Mouse (Mus musculus): ENCODE results near the gene Hecw2. TPM values are rescaled to one million over a fixed set of nuclear protein-coding genes. Genes with fewer than 3 reads are reported as not detected.

Gene Hecw2
- polyA plus RNA-seq, 1 experiment from 2014 or later: 3.0 TPM

DNA sequence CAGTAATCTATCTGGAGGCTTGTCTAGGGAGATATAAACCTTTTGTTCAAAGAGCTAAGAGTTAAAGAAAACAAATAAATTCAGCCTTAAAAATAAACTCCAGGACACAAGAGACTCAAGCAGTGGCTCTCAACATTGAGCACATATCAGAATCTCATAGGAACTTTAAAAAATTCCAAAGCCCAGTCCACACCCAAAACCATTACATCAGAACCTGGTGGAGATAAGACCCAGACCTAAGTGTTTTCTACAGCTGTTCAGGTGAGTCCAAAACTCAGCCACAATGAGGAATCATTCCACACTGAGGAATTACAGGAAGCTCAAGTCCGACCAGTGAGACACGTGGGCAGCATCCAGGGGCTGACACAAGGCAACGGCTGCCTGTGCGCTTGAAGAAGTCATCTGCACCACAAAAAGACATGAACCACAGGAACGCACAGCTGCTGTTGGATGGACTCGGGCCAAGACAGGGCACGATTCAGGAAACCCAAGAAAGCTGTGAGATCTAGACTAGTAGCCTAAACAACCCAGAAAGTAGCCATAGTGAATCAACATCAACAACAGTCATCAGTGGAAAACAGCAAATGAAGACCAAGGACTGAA is 338.4 kb downstream of the Hecw2 start:
- H3K9ac ChIP-seq (ENCODE audit: low read length): no peak overlapping the region
- no peak for ATAC-seq (ENCODE audit: low FRiP score)
- H3K9me3 ChIP-seq (ENCODE audit: control insufficient read depth, low read length): no peaks in the 10 kb centered on the region
- no peaks in the 10 kb centered on the region for H3K27me3 ChIP-seq (ENCODE audit: control insufficient read depth, insufficient read depth, low read length)
- H3K36me3 ChIP-seq (ENCODE audit: control insufficient read depth, insufficient read depth, low read length): no peaks in the 10 kb centered on the region
- H3K4me3 ChIP-seq (ENCODE audit: low read depth, low read length): no peak overlapping the region
- 89% methylated on average over 7 of the region's 7 CpGs for WGBS
- no peak overlapping the region for H3K27ac ChIP-seq (ENCODE audit: low read depth, low read length)
- peak; percentile 28 for DNase-seq (ENCODE audit: low spot score, missing footprints)
- H3K4me2 ChIP-seq: no peak overlapping the region
- H3K4me1 ChIP-seq (ENCODE audit: control insufficient read depth, insufficient read depth, low read length): no peaks in the 10 kb centered on the region

DNA sequence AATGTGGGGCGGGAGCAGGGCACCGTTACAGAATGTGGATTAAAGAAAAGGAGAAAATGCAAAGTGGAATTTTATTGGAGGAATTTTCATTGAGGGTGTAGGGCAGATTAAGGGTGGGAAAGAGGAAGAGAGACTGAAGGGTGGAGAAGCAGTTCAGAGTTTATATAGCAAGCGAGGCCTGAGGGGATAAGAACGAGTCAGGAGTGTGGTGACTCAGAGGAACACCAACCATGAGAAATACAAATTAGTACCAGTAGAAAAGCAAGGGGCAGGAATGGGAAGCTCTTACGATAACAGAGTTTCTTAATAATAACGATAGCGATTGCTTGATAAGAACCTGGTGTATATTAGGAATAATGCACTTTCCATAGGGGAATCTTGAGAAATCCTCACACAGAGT is 339.2 kb downstream of the Hecw2 start:
- Histone ChIP-seq H3K9me3 (ENCODE audit: control insufficient read depth, low read length) (no peaks in the 10 kb centered on the region), H3K27me3 (ENCODE audit: control insufficient read depth, insufficient read depth, low read length) (no peaks in the 10 kb centered on the region), H3K4me1 (ENCODE audit: control insufficient read depth, insufficient read depth, low read length) (no peaks in the 10 kb centered on the region), H3K4me2 (no peak overlapping the region), H3K27ac (ENCODE audit: low read depth, low read length) (no peak overlapping the region), H3K4me3 (ENCODE audit: low read depth, low read length) (no peak overlapping the region), H3K9ac (ENCODE audit: low read length) (no peak overlapping the region), H3K36me3 (ENCODE audit: control insufficient read depth, insufficient read depth, low read length) (no peaks in the 10 kb centered on the region)
- 93% methylated on average over 7 of the region's 7 CpGs for WGBS
- DNase-seq (ENCODE audit: low spot score, missing footprints) (peak; percentile 28), ATAC-seq (ENCODE audit: low FRiP score) (no peak)

DNA sequence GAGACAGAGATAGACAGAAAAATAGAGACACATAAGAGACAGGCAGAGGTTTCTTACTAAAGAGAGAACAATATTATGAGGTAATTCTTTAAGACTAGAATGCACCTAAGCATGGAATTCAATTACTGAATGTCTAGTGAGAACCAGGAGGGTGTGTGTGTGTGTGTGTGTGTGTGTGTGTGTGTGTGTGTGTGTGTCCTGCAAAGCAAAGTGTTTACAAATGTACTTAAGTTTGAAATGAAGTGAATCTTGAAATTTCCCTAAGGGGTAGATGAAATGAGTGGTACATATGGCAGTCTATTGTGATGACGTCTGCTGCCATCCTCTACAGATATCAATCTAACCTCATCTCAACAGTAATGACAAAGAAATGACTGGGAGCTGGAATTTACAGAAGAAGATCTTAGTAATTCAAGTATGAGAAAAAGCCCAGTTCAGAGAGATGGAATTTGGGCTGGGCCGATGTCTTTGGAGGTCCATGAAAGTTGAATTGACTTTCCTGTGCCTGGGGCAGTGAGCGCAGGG is 342.8 kb downstream of the Hecw2 start:
- Histone ChIP-seq H3K36me3 (ENCODE audit: control insufficient read depth, insufficient read depth, low read length) (no peaks in the 10 kb centered on the region), H3K4me1 (ENCODE audit: control insufficient read depth, insufficient read depth, low read length) (no peaks in the 10 kb centered on the region), H3K9me3 (ENCODE audit: control insufficient read depth, low read length) (no peaks in the 10 kb centered on the region), H3K9ac (ENCODE audit: low read length) (no peak overlapping the region), H3K27me3 (ENCODE audit: control insufficient read depth, insufficient read depth, low read length) (no peaks in the 10 kb centered on the region), H3K4me3 (ENCODE audit: low read depth, low read length) (no peak overlapping the region), H3K27ac (ENCODE audit: low read depth, low read length) (no peak overlapping the region), H3K4me2 (no peak overlapping the region)
- DNase-seq (ENCODE audit: low spot score, missing footprints) (no peak), ATAC-seq (ENCODE audit: low FRiP score) (no peak)
- 89% methylated on average over 3 of the region's 3 CpGs for WGBS

DNA sequence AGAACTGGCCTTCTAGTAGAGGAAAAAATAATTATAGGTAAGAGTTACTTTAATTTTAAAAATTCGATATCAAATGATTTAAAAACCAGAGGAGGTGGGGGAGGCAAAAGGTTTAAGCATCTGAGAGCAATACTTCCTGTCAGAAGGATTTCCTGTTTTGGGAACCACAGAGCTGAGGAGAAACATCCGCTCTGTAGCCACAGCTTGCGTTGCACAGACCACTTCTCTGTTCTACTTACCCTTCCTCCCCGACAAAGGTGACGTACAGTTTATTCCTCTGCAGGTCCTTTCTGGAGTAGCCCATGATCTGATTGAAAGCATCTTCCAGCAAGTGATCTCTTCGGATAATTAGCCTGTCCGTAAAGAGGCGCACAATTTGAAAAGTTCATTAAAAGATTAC is 343.6 kb downstream of the Hecw2 start:
- no peak overlapping the region for H3K27ac ChIP-seq (ENCODE audit: low read depth, low read length)
- no peak overlapping the region for H3K9ac ChIP-seq (ENCODE audit: low read length)
- H3K4me2 ChIP-seq: no peak overlapping the region
- 88% methylated on average over 8 of the region's 8 CpGs for WGBS
- ATAC-seq (ENCODE audit: low FRiP score) (no peak), DNase-seq (ENCODE audit: low spot score, missing footprints) (no peak)
- H3K4me1 ChIP-seq (ENCODE audit: control insufficient read depth, insufficient read depth, low read length): no peaks in the 10 kb centered on the region
- H3K9me3 ChIP-seq (ENCODE audit: control insufficient read depth, low read length): no peaks in the 10 kb centered on the region
- H3K4me3 ChIP-seq (ENCODE audit: low read depth, low read length): no peak overlapping the region
- no peaks in the 10 kb centered on the region for H3K27me3 ChIP-seq (ENCODE audit: control insufficient read depth, insufficient read depth, low read length)
- no peaks in the 10 kb centered on the region for H3K36me3 ChIP-seq (ENCODE audit: control insufficient read depth, insufficient read depth, low read length)

DNA sequence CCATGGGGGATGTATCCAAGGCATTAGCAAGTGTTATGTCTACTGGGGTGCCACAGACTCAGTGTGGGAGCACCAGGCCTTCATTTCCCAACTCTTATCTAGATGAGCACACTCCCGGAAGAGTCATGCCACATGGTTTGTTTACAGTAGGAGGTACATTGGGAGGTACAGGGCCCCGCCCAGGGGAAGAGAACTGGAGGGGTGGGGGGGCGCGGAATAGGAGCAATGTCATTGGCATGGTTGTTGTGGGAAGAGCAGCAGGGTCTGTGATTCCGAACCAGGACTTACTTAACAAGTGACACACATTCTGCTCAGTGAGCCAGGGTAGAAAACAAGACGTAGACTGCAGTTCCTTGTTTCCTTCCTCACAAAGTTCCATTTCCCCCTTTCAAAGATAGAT is 344.1 kb downstream of the Hecw2 start:
- Histone ChIP-seq H3K9ac (ENCODE audit: low read length) (no peak overlapping the region), H3K4me2 (no peak overlapping the region), H3K36me3 (ENCODE audit: control insufficient read depth, insufficient read depth, low read length) (no peaks in the 10 kb centered on the region), H3K27ac (ENCODE audit: low read depth, low read length) (no peak overlapping the region), H3K4me1 (ENCODE audit: control insufficient read depth, insufficient read depth, low read length) (no peaks in the 10 kb centered on the region), H3K27me3 (ENCODE audit: control insufficient read depth, insufficient read depth, low read length) (no peaks in the 10 kb centered on the region), H3K4me3 (ENCODE audit: low read depth, low read length) (no peak overlapping the region), H3K9me3 (ENCODE audit: control insufficient read depth, low read length) (no peaks in the 10 kb centered on the region)
- 89% methylated on average over 6 of the region's 6 CpGs for WGBS
- no peak for ATAC-seq (ENCODE audit: low FRiP score)
- no peak for DNase-seq (ENCODE audit: low spot score, missing footprints)

DNA sequence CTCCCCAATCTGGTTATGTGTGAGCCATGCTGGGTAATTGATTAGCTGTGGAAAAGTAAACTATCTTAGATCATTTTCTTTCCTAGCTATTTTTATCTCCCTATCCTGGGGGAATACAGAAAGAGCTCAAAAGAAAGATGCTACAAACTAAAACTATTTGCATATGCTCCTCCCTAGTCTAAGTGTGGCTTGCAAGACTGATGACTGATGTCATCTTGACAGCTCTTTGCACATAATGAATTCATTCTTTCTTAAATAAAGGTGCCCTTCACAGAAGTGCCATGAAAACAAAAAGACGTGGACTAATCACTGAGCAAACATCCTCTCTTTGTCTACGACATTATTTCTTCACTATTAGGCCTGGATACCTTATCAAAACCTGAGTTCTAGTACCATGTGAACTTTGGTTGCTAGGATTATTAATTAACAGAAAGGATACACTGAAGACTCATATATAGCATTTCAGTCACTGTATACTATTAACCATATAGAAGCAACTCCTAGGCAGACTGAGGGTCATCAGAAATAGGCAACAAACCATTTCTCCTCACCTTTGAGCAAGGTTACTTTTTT is 348.2 kb downstream of the Hecw2 start:
- Histone ChIP-seq H3K27me3 (ENCODE audit: control insufficient read depth, insufficient read depth, low read length) (no peaks in the 10 kb centered on the region), H3K4me1 (ENCODE audit: control insufficient read depth, insufficient read depth, low read length) (no peaks in the 10 kb centered on the region), H3K36me3 (ENCODE audit: control insufficient read depth, insufficient read depth, low read length) (no peaks in the 10 kb centered on the region), H3K27ac (ENCODE audit: low read depth, low read length) (no peak overlapping the region), H3K4me2 (no peak overlapping the region), H3K9ac (ENCODE audit: low read length) (no peak overlapping the region), H3K9me3 (ENCODE audit: control insufficient read depth, low read length) (no peaks in the 10 kb centered on the region), H3K4me3 (ENCODE audit: low read depth, low read length) (no peak overlapping the region)
- ATAC-seq (ENCODE audit: low FRiP score) (no peak), DNase-seq (ENCODE audit: low spot score, missing footprints) (no peak)
- 67% methylated on average over 2 of the region's 2 CpGs for WGBS

DNA sequence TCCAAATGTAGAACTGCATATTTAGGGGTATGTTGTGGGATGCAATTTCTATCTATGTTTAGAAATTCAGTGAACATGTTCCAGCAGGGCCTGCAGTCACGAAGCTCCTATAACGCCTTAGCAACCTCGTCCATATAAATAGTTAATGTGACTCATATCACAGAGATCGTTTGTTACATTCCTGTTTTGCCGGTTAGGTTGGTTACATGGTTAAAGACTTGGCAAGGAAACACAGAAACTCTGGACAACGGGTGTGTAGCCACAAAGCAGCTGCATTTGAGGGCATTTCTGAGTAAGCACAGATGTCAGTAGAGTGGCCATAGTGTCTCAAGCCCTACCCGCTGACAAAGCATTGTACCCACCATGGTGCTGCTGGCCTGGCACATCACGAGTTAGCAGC is 349.1 kb downstream of the Hecw2 start:
- H3K4me3 ChIP-seq (ENCODE audit: low read depth, low read length): no peak overlapping the region
- H3K9ac ChIP-seq (ENCODE audit: low read length): no peak overlapping the region
- H3K27ac ChIP-seq (ENCODE audit: low read depth, low read length): no peak overlapping the region
- no peaks in the 10 kb centered on the region for H3K9me3 ChIP-seq (ENCODE audit: control insufficient read depth, low read length)
- no peaks in the 10 kb centered on the region for H3K27me3 ChIP-seq (ENCODE audit: control insufficient read depth, insufficient read depth, low read length)
- no peaks in the 10 kb centered on the region for H3K4me1 ChIP-seq (ENCODE audit: control insufficient read depth, insufficient read depth, low read length)
- ATAC-seq (ENCODE audit: low FRiP score) (no peak), DNase-seq (ENCODE audit: low spot score, missing footprints) (no peak)
- no peaks in the 10 kb centered on the region for H3K36me3 ChIP-seq (ENCODE audit: control insufficient read depth, insufficient read depth, low read length)
- no peak overlapping the region for H3K4me2 ChIP-seq
- WGBS: 92% methylated on average over 8 of the region's 8 CpGs

DNA sequence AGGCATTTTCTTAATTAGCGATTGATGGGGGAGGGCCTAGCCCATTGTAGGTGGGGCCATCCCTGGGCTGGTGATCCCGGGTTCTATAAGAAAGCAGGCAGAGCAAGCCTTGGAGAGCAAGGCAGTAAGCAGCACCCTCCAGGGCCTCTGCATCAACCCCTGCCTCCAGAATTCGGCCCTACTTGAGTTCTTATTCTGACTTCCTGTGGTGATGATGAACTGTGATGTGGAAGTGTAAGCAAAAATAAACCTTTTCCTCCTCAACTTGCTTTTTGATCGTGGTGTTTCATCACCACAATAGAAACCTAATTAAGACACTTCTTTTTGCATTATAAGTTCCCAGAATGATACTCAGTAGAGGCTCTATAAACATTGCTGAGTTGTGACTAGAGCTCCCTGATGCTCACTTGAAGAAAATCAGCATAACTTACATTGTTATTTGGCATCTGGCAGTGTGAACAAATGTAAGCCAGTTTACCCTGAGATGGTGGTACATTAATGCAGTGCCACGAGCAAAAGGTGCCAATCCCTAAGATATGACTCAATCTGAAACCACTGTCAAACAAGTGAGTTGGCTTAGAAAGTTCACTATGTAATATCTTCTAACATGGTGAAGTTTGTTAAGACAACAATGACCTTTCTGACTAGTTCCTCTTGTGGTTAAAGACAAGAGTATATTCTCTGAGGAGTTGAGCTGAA is 349.9 kb downstream of the Hecw2 start:
- Histone ChIP-seq H3K36me3 (ENCODE audit: control insufficient read depth, insufficient read depth, low read length) (no peaks in the 10 kb centered on the region), H3K27me3 (ENCODE audit: control insufficient read depth, insufficient read depth, low read length) (no peaks in the 10 kb centered on the region), H3K9ac (ENCODE audit: low read length) (no peak overlapping the region), H3K4me1 (ENCODE audit: control insufficient read depth, insufficient read depth, low read length) (no peaks in the 10 kb centered on the region), H3K4me3 (ENCODE audit: low read depth, low read length) (no peak overlapping the region), H3K9me3 (ENCODE audit: control insufficient read depth, low read length) (no peaks in the 10 kb centered on the region), H3K27ac (ENCODE audit: low read depth, low read length) (no peak overlapping the region), H3K4me2 (no peak overlapping the region)
- WGBS: 79% methylated on average over 5 of the region's 5 CpGs
- no peak for DNase-seq (ENCODE audit: low spot score, missing footprints)
- ATAC-seq (ENCODE audit: low FRiP score): no peak

DNA sequence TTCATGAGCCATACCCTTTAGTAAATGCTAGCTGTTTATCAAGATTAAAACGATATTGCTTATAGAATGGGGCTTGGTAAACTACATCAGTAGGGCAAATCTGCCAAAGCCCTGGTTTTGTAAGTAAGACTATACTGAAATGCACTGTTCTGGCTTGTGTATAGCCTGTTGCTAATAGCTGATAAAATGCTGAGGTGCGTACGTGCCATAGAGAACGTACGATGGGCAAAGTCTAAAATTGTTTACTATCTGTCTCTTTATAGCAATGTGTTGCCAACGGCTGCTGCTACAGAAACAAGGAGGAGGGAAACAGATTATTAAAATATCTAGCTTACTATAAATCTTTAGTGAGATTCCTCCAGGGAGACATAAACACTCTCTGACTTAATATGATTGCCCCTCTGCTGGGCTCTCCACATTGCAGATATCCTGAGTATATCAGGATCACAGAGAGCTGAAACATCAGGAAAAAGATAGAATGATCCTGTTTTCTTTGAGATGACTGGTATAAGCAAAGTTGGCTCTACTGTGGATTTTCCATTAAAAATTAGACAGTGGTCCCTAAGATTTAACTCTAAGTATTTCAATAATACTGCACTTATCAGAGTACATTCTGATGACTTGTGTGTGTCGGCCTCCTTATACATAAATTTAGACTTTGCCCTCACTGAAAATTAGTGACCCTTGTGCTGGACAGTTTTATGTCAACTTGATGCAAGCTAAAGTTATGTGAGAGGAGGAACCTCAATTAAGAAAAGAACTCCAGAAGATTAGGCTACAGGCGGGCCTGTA is 350.6 kb downstream of the Hecw2 start:
- H3K4me3 ChIP-seq (ENCODE audit: low read depth, low read length): no peak overlapping the region
- no peaks in the 10 kb centered on the region for H3K9me3 ChIP-seq (ENCODE audit: control insufficient read depth, low read length)
- no peak for ATAC-seq (ENCODE audit: low FRiP score)
- H3K36me3 ChIP-seq (ENCODE audit: control insufficient read depth, insufficient read depth, low read length): no peaks in the 10 kb centered on the region
- H3K27me3 ChIP-seq (ENCODE audit: control insufficient read depth, insufficient read depth, low read length): no peaks in the 10 kb centered on the region
- no peak overlapping the region for H3K27ac ChIP-seq (ENCODE audit: low read depth, low read length)
- H3K4me2 ChIP-seq: no peak overlapping the region
- 93% methylated on average over 8 of the region's 8 CpGs for WGBS
- no peaks in the 10 kb centered on the region; the same call in 1 of the 2 replicates for H3K4me1 ChIP-seq (ENCODE audit: control insufficient read depth, insufficient read depth, low read length)
- H3K9ac ChIP-seq (ENCODE audit: low read length): no peak overlapping the region
- DNase-seq (ENCODE audit: low spot score, missing footprints): no peak
